Mouse (Mus musculus): ENCODE data around the gene Olfr877.

DNA sequence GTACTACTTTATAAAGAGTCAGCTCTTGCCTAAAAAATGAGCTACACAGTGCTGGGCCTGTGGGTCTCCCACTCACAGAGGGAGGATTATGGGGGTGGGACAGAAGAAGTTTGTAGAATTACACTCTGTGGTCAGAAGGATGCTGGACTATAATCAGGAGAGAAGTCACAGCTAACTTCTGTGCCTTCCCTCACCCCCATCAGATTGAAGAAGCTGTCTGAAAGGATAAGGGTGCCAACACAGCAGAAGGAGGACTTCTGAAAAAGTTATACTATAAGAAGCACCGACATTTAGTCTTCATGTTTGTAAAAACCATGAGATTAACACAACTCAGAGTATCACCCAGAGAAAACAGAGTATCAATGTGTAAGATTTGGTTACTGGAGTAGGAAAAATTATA lies 17.0 kb downstream of the Olfr877 start:
- no peak for TF ChIP-seq POLR2A (IDR thresholded peaks at IDR 0.05; ENCODE audit: borderline replicate concordance, control insufficient read depth, low read depth, low read length)
- TF ChIP-seq CTCF (IDR thresholded peaks at IDR 0.05; ENCODE audit: control insufficient read depth, insufficient read depth, low read length): no peak
